Mouse (Mus musculus) c-Kit-negative CD71-positive TER-119-positive erythroid progenitor cells, embryonic 14.5 days (primary cell): ENCODE results near the gene Adam23.

Experiments
- DNase-seq: peaks from one replicate; pipeline ENCODE4 v3.0.0-alpha.2; 2013; ENCODE audit warnings: low read depth, low spot score

Gene Adam23

GRCm38 (mm10) chr1:63445656-63446046, at the start of gene Adam23:
Gene Adam23 (plus strand): TSS chr1:63445891.
- DNase-seq = no peak

- DNase-seq = no peak
These were observed 44.6 kb upstream of the Adam23 start for GRCm38 (mm10) chr1:63401130-63401529.

DNA sequence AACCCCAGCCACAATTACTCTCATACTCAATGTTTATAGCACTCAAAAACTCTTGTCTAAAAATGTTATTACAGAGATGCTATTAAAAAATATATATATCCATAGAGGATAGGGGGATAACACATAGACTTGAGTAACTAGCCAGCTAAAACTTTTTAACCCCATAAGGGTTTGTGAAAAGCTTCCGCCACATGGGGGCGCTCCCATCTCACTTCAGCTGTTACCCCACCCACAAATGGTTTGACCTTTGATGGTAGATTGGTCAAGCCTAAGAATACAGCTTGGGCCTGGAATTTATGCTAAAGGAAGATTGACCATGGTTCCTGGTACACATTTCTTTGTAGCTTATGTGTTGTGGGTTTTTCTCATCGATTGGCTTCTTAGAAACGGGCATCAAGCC, 42.1 kb upstream of the Adam23 start:
- no peak for DNase-seq

DNA sequence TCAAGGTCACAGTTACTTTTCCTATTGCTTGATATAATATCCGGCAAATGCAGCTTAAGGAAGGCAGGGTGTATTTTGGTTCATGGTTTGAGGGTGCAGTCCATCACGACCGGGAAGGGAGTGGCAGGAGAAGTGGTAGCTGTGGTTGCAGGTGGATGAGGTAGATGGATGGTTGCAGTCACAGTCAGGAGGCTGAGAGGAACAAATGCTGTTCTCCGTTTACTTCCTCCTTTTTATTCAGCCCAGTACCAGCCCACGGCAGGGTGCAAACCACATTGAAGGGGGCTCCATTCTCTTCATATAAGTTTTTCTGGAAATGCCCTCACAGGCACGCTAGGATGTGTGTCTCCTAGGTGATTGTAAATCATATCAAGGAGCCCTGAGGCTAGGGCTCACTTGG, 37.3 kb upstream of the Adam23 start:
- DNase-seq = no peak

- DNase-seq = no peak
These were observed 27.2 kb upstream of the Adam23 start for GRCm38 (mm10) chr1:63418491-63418890.

GRCm38 (mm10) chr1:63430668-63431067, 15.0 kb upstream of the Adam23 start:
- no peak for DNase-seq

GRCm38 (mm10) chr1:63431166-63431565, 14.5 kb upstream of the Adam23 start:
- no peak for DNase-seq

- no peak for DNase-seq
These were observed 13.8 kb upstream of the Adam23 start for GRCm38 (mm10) chr1:63431842-63432241.

- DNase-seq = no peak
These were observed 11.6 kb upstream of the Adam23 start for GRCm38 (mm10) chr1:63434052-63434451.

DNA sequence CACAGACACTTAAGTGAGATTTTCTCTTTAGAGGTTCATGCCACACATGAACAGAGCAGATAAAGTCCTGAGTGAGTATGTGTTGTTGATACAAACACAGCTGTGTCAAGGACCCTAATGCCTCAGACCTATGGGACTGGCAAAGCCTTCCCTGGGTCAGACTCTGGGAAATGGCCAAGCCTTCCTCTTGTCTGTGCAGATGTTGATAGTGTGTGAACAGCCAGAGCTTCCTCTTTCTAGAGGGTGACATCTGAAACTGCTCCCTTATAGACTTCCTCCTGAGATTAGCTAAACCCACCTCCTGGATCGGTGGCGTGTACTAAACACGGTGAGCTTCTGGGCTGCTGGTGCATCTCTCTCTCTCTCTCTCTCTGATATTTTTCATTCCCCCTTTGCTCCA, 8.2 kb upstream of the Adam23 start:
- no peak for DNase-seq

- DNase-seq = no peak
These were observed 3.5 kb upstream of the Adam23 start for GRCm38 (mm10) chr1:63442186-63442585.

DNA sequence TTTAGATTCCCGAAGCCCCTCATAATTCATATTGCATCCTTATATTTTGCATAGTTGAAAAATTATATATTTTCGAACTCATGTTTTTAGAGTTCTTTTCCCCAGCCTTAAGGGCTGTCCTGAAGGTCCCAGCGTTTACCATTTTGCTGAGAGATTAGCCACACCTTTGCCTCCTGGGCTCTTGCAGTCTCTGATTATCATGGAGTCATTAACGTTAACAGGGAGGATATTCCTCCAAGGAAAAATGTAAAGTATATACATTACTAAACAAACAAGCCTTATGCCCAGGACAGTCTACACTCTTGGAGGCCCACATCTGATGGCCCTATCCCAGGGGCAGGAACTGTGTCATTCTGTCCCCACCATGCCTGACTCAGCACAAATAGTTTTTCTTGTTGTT, 3.1 kb upstream of the Adam23 start:
- DNase-seq = no peak

DNA sequence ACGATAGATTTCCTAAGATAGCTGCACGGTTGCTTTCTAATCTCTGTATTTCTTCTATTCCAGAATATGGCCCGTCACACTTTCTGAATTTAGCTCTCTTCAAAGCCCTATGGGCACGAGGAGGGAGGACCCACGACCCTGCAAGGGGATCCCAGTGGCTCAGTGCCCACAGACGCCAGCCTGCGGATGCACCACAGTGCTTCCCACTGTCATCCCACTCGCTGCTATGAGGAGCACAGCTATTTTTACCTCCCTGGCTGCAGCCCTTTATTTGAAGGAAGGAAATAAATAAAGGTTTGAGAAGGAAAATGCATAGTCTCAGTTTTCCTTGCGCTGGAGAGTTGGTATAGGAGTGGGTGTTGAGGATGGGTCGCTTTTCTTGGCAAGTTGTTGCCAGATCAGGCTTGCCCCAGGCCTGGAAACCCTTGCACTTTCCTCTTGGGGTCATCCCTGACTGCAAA, 512 bp upstream of the Adam23 start:
- no peak for DNase-seq

DNA sequence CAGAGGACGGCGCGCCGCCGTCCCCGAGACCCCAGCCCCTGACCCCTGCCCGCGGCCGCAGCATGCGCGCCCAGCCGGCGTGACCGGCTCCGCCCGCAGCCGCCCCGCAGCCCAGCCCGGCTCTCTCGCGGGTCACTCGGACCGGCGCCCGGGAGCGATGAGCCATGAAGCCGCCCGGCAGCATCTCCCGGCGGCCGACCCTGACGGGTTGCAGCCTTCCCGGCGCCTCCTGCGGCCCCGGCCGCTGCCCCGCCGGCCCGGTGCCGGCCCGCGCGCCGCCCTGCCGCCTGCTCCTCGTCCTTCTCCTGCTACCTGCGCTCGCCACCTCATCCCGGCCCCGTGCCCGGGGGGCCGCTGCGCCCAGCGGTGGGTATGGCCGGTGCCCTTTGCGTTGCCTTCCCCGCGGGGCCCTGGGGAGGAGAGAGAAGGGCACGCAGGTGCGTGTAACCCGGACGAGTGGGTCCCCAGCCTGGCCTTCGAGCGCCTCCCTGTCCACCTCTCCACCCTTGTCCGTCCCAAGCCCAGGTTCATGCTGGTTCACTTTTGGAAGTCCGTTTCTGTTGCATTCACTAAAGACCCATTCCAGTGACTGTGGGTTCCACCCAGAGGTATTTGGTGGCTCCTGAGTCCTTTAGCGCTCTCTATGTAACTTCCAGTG, 485 bp downstream of the Adam23 start:
- DNase-seq = no peak

GRCm38 (mm10) chr1:63446721-63447120, 1.0 kb downstream of the Adam23 start:
- no peak for DNase-seq

DNA sequence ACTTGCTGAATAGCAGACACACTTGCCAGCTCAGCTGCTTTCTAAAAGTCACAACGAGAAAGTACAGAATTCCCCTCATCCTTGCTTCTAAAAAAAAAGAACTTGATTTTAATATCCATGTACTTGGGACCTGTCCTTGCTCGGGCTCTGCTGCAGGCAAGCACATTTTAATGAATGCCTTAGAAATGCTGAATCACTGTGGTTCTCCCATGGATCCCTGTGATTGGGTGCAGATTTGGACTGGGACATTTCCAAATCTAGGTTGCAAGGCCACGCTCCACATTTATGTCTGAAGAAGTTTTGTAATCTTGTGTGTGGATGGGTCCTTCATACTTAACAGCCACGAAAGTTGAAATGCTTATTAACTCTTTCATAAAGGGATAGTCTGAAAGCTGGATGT, 4.4 kb downstream of the Adam23 start:
- DNase-seq = no peak

GRCm38 (mm10) chr1:63453332-63453887, 7.7 kb downstream of the Adam23 start:
- no peak for DNase-seq

- DNase-seq = no peak
These were observed 12.3 kb downstream of the Adam23 start for GRCm38 (mm10) chr1:63457801-63458519.

DNA sequence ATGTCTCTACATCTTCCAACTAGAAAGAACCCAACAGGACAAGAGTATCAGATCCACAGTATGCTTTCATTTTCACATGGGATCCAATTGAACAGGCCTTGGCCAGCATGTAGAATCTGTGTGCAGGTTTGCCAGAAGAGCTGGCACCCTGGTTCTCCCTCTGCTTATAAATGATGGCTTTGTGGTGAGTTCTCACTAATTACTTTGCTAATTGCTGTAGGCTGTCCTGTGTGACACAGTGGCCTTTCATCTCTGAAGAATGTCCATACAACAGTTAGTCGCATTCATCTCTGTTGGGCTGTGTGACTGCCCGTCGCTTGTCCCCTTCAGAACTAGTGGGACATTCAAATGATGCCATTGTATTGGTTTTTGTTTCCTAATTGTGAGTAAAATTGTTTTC, 13.5 kb downstream of the Adam23 start:
- no peak for DNase-seq

DNA sequence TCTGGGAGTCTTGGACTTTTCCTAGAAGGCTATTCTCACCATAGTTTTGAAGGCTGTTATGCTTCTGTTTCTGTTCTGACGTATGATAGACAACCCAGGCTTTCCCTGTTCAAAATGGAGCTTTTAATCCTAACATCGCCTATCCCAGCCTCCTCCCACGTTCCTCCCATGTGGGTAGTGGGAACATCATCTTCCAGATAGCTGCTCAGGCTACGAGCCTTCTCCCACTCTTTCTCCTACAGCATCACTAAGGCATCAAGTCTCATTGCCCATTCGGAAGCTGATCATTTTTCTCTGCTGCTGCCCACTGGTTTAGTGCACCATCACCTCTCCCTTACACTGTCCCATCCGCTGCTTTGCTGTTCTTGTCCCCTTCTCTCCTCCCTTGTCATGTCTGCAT, 14.2 kb downstream of the Adam23 start:
- DNase-seq = no peak

DNA sequence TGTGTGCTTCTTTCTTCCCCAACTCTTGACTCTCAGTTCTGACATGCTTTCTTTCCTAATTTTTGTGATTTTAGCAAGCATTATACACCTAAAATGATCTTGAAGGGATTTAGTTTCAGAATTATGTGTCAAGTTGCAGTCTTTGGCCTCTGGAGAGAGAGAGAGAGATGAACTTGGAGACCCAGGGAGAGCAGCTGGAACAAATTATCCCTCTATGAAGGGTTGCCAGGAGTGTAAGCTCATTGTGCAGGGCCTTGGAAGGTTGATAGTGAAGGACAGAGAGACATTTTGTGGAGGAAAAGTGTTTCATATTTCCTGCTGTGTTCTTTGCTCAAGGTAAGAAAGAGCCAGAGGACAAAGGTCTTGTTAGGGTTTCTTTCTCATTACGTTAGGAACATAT, 18.8 kb downstream of the Adam23 start:
- no peak for DNase-seq

- no peak for DNase-seq
These were observed 27.6 kb downstream of the Adam23 start for GRCm38 (mm10) chr1:63473272-63473671.

- DNase-seq = no peak
These were observed 28.0 kb downstream of the Adam23 start for GRCm38 (mm10) chr1:63473696-63474095.
